Mouse (Mus musculus): ENCODE results near the gene Gstcd.

- TF ChIP-seq GATA1 (IDR thresholded peaks at IDR 0.05; ENCODE audit: low read length) (no peak), TAL1 (IDR thresholded peaks at IDR 0.05; ENCODE audit: low read length) (no peak)
Measured at GRCm38 (mm10) chr3:133109844-133110243, 18.0 kb upstream of the Gstcd start.

Measured in erythroblast, embryonic 14.5 days (primary cell).